In the genomic region with DNA sequence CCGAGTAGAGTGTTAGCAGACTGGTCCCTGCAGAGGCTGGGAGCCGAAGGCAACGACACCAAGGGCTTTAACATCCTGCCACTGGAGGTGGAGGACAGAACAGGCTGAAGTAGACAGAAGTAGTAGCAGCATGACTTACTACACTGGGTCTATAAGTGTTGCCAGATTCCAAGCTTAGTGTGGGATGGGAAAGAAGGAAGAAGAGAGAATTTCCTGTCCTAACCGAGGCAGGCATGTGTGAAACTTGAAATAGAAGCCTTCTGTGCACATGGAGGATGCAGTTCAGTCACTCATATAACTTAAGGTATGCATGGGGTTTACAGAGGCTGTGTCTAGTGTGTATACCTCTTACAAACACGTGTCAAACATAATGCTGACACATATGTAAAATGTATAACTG, we compare ENCODE assay signal across 14 mouse cellular contexts.
"Had no signal": no experiment of that assay in that cellular context is flagged by ENCODE, and none has a peak within 500 bp of the region (broad histone marks: within the 10 kb centered on the region; RNA-seq: fewer than 3 reads in every experiment).

No protein-coding gene starts in this region.

- DNase-seq: kidney, adult 18-20 months; kidney, adult 9 months; kidney, postnatal 14 days; kidney, postnatal 4 days; liver, embryonic 13.5 days; lung, adult 2 months; lung, postnatal 14 days; lung, postnatal 4 days; midbrain, embryonic 14.5 days; right cerebral cortex, postnatal 25 days; spleen, adult 18-20 months; thymus, adult 18-20 months; thymus, postnatal 36 days had no signal

- H3K9me3 ChIP-seq: liver, embryonic 13.5 days had no signal

- H3K36me3 ChIP-seq: liver, embryonic 13.5 days had no signal

- H3K9ac ChIP-seq: liver, embryonic 13.5 days had no signal

- H3K27me3 ChIP-seq: liver, embryonic 13.5 days had no signal

- H3K4me3 ChIP-seq: liver, embryonic 13.5 days had no signal

- H3K4me1 ChIP-seq: liver, embryonic 13.5 days had no signal

- H3K27ac ChIP-seq: liver, embryonic 13.5 days had no signal

- H3K4me2 ChIP-seq: liver, embryonic 13.5 days; midbrain, embryonic 11.5 days had no signal
